Mouse (Mus musculus) heart, embryonic 14.5 days (tissue): ENCODE results near the gene Dhcr24. TPM values are rescaled to one million over a fixed set of nuclear protein-coding genes. Genes with fewer than 3 reads are reported as not detected.

Source experiments
- ATAC-seq: fragments of 200-750 bp; cut with Nextera tagmentation; 2 replicates; pipeline ENCODE4 v1.8.0; 2017; ENCODE audit warnings: low read depth, moderate TSS enrichment; ENCODE audit not compliant: insufficient number of reproducible peaks, insufficient read depth, low FRiP score
- H3K27ac ChIP-seq, 2 experiments: fragments of 200-500 bp in 1 of 2; fragments of 300-500 bp in 1 of 2; sonication (generic) in 1 of 2; replicated peaks in 1 of 2; 2 replicates each; pipeline ENCODE4 v1.5.1; 2012 to 2014; ENCODE audit warnings: low read depth in 2 of 2, low read length in 2 of 2, control low read depth in 1 of 2, mild to moderate bottlenecking in 1 of 2, mixed read lengths in 1 of 2; ENCODE audit not compliant: control insufficient read depth in 1 of 2, insufficient read depth in 1 of 2
- H3K27me3 ChIP-seq: fragments of 300-500 bp; sonication (generic); 2 replicates; pipeline ENCODE4 v1.6.1; 2014; ENCODE audit warnings: mild to moderate bottlenecking, low read length, control low read depth; ENCODE audit not compliant: control insufficient read depth, insufficient read depth
- H3K36me3 ChIP-seq: fragments of 300-500 bp; sonication (generic); 2 replicates; pipeline ENCODE4 v1.6.1; 2014; ENCODE audit warnings: mild to moderate bottlenecking, control low read depth, low read length, mixed read lengths; ENCODE audit not compliant: control insufficient read depth, insufficient read depth
- H3K4me1 ChIP-seq, 2 experiments: fragments of 200-500 bp in 1 of 2; fragments of 300-500 bp in 1 of 2; sonication (generic) in 1 of 2; 2 replicates each; pipeline ENCODE4 v1.6.1; 2012 to 2014; ENCODE audit warnings: low read length in 2 of 2, control low read depth in 1 of 2, mixed read lengths in 1 of 2; ENCODE audit not compliant: control insufficient read depth in 2 of 2, insufficient read depth in 2 of 2
- H3K4me2 ChIP-seq: fragments of 300-500 bp; sonication (generic); 2 replicates; pipeline ENCODE4 v1.6.1; 2014; ENCODE audit warnings: mild to moderate bottlenecking, low read length
- H3K4me3 ChIP-seq, 2 experiments: fragments of 200-500 bp in 1 of 2; fragments of 300-500 bp in 1 of 2; sonication (generic) in 1 of 2; 2 replicates each; pipeline ENCODE4 v1.5.1; 2012 to 2014; ENCODE audit warnings: low read length in 2 of 2, mild to moderate bottlenecking in 2 of 2, control low read depth in 1 of 2, low read depth in 1 of 2, moderate library complexity in 1 of 2; ENCODE audit not compliant: control insufficient read depth in 1 of 2, insufficient read depth in 1 of 2
- H3K9ac ChIP-seq: fragments of 300-500 bp; sonication (generic); 2 replicates; pipeline ENCODE4 v1.6.1; 2014; ENCODE audit warnings: mild to moderate bottlenecking, low read length
- H3K9me3 ChIP-seq: fragments of 300-500 bp; sonication (generic); 2 replicates; pipeline ENCODE4 v1.6.1; 2016; ENCODE audit warnings: low read length, control low read depth; ENCODE audit not compliant: control insufficient read depth
- WGBS: fragments of 180-500 bp; shearing (Covaris S2); extraction: QIAGEN DNeasy Blood & Tissue Kit; methylation state at CpG from one replicate; pipeline ENCODE4 v1.1.7; 2014; 5-methylcytosine and 5-hydroxymethylcytosine counted together
- polyA plus RNA-seq: library from polyadenylated mRNA; unstranded; fragments of >200 nt; fragmentation: Nextera tagmentation; extraction: Ambion mirVana; gene quantifications from 2 replicates; pipeline ENCODE4 v1.2.1, GENCODE M21; 2014

The Dhcr24 gene
- polyA plus RNA-seq, 1 experiment from 2014 or later = 10.4 TPM

DNA sequence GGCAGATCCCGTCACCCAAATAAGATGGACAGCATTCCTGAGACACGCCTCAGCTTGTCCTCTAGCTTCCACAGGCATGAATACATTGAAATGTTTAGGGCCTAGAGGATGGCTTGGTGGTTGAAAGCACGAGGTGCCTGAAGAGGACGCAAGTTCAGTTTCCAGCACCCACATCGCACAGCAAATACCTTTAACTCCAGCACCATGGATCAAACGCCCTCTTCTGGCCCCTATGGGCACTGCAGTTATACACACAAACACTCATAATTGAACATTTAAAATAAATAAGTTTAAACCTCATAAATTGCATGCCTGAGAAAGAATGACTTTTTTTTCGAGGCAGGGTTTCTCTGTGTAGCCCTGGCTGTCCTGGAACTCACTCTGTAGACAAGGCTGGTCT is 32.8 kb downstream of the Dhcr24 start:
- Histone ChIP-seq H3K27ac (no peak overlapping the region), H3K9me3 (no peaks in the 10 kb centered on the region), H3K4me2 (no peak overlapping the region), H3K36me3 (0 out of 2 replicates have a peak, but pooled peaks cover 6% of the 10 kb centered on the region), H3K4me3 (no peak overlapping the region), H3K4me1 (0 out of 4 replicates have a peak, but pooled peaks cover 0 to 3% of the 10 kb centered on the region in 2 experiments), H3K9ac (no peak overlapping the region), H3K27me3 (no peaks in the 10 kb centered on the region)
- WGBS = 55% methylated on average over 7 of the region's 7 CpGs
- ATAC-seq = no peak

DNA sequence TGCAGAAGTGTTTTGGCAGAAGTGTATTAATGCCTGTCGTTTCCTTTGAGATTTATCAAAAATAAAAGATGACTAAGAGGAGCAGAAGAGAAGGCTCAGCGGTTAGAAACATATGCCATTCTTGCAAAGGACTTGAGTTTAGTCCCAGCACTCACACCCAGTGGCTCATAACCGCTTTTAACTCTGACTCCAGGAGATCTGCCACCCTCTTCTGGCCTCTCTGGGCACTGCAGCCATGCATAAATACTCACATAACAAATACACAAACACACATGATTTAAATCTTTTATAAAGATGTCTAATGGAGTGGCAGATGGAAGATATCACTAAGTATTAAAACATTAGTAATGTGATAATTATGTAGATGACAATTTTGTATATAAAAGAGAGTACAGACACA is 35.4 kb downstream of the Dhcr24 start:
- no peak for ATAC-seq
- H3K4me1 ChIP-seq = peaks cover 3 to 4% of the 10 kb centered on the region in 2 experiments; a peak in 1 of 4 replicates

DNA sequence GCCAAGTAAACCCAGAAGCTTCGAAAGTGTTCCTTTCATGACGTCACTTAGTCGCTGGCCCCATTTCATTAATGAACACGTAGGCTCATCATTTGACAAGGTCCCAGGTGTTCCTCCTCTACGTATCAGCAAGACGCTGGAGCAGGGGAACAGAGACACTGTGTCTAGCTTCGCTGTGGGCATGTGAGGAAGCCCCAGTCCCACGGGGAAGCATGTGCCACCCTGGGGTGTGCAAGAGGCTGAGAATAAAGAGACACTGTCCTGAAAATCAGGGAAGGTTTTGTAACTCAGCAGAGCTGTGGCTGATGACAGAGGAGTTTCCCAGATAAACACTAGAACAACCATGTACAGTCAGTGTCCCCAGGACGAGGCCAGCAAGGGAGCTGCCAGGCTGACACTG is 36.2 kb downstream of the Dhcr24 start:
- no peak for ATAC-seq
- Histone ChIP-seq H3K4me1 (peaks cover 3 to 4% of the 10 kb centered on the region in 2 experiments; a peak in 1 of 4 replicates), H3K27me3 (no peaks in the 10 kb centered on the region), H3K27ac (no peak overlapping the region), H3K4me2 (no peak overlapping the region), H3K9me3 (no peaks in the 10 kb centered on the region), H3K9ac (no peak overlapping the region), H3K36me3 (no peaks in the 10 kb centered on the region), H3K4me3 (no peak overlapping the region)
- 72% methylated on average over 9 of the region's 9 CpGs for WGBS

More for the DNA sequence above, 35.4 kb downstream of the Dhcr24 start:
- no peak overlapping the region for H3K4me3 ChIP-seq
- no peak overlapping the region for H3K4me2 ChIP-seq
- no peaks in the 10 kb centered on the region for H3K36me3 ChIP-seq
- WGBS = 72% methylated on average over 3 of the region's 3 CpGs
- H3K9ac ChIP-seq = no peak overlapping the region
- no peak overlapping the region for H3K27ac ChIP-seq
- no peaks in the 10 kb centered on the region for H3K9me3 ChIP-seq
- H3K27me3 ChIP-seq = no peaks in the 10 kb centered on the region

DNA sequence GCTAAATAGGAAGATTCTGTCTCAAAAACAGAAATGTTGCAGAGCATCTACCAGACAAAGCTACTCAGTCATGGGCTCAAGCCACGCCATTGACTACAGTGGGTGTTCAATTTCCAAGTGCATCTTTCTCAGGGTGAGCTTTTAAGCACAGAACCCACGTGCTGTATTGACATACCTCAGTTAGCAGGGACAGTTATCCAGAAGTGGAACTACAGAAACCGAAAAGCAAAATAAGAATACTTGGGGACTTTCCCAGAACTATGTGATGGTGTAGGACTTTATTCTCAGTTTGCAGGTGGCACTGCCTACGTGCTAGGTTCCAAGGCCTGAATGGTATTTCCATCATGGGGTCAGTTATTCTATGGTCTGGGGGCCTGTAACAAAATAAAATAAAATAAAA is 36.9 kb downstream of the Dhcr24 start:
- no peak overlapping the region for H3K4me2 ChIP-seq
- peaks cover 3 to 4% of the 10 kb centered on the region in 2 experiments; a peak in 1 of 4 replicates for H3K4me1 ChIP-seq
- H3K27me3 ChIP-seq = no peaks in the 10 kb centered on the region
- H3K9me3 ChIP-seq = no peaks in the 10 kb centered on the region
- no peaks in the 10 kb centered on the region for H3K36me3 ChIP-seq
- no peak for ATAC-seq
- H3K27ac ChIP-seq = no peak overlapping the region
- no peak overlapping the region for H3K9ac ChIP-seq
- WGBS = 84% methylated on average over 4 of the region's 4 CpGs
- H3K4me3 ChIP-seq = no peak overlapping the region

DNA sequence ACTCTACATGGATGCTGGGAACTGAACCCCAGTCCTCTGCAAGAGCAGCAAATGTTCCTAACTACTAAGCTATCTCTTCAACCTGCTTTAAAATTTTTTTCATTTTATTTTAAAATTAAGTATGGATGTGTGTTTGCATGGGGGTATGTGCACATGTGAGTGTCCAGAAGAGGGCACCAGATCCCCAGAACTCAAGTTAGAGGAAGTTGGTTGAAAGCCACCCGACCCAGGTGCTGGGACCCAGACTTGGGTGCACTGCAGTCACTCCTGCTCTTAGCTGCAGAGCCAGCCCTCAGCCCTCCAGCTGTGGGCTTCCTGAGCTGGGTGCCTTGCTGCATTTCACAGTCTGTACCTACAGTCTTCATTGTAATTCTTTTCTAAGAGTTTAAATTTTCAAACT is 38.6 kb downstream of the Dhcr24 start:
- no peaks in the 10 kb centered on the region for H3K9me3 ChIP-seq
- H3K4me3 ChIP-seq = no peak overlapping the region
- no peak overlapping the region for H3K27ac ChIP-seq
- peaks cover 3 to 4% of the 10 kb centered on the region in 2 experiments; a peak in 1 of 4 replicates for H3K4me1 ChIP-seq
- no peak overlapping the region for H3K9ac ChIP-seq
- 57% methylated on average over 1 of the region's 1 CpGs for WGBS
- H3K27me3 ChIP-seq = no peaks in the 10 kb centered on the region
- H3K36me3 ChIP-seq = no peaks in the 10 kb centered on the region
- no peak for ATAC-seq
- H3K4me2 ChIP-seq = no peak overlapping the region

DNA sequence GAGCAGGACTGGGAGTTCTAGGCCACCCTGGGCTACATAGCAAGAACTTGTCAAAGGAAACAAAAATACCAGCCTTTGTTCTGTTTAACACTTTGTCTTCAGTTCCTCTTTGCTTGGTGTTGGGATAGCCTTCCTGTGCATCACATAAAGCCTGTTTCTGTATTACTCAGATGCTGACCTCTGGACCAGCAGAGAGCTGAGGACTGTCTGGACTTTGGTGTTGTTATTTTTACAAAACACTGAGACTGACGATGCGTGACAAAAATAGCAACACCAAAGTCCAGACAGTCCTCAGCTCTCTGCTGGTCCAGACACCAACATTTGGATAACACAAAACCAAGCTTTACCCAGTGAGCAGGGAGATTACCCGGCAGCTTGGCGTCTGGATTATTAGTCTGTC is 39.9 kb downstream of the Dhcr24 start:
- Histone ChIP-seq H3K4me3 (no peak overlapping the region), H3K9ac (no peak overlapping the region), H3K27me3 (no peaks in the 10 kb centered on the region), H3K36me3 (no peaks in the 10 kb centered on the region), H3K4me2 (no peak overlapping the region), H3K4me1 (peaks cover 3 to 4% of the 10 kb centered on the region in 2 experiments; a peak in 1 of 4 replicates), H3K27ac (peak overlapping the region; percentile 34 to 53; a peak in 3 of 4 replicates), H3K9me3 (no peaks in the 10 kb centered on the region)
- 24% methylated on average over 4 of the region's 4 CpGs for WGBS
- no peak for ATAC-seq

DNA sequence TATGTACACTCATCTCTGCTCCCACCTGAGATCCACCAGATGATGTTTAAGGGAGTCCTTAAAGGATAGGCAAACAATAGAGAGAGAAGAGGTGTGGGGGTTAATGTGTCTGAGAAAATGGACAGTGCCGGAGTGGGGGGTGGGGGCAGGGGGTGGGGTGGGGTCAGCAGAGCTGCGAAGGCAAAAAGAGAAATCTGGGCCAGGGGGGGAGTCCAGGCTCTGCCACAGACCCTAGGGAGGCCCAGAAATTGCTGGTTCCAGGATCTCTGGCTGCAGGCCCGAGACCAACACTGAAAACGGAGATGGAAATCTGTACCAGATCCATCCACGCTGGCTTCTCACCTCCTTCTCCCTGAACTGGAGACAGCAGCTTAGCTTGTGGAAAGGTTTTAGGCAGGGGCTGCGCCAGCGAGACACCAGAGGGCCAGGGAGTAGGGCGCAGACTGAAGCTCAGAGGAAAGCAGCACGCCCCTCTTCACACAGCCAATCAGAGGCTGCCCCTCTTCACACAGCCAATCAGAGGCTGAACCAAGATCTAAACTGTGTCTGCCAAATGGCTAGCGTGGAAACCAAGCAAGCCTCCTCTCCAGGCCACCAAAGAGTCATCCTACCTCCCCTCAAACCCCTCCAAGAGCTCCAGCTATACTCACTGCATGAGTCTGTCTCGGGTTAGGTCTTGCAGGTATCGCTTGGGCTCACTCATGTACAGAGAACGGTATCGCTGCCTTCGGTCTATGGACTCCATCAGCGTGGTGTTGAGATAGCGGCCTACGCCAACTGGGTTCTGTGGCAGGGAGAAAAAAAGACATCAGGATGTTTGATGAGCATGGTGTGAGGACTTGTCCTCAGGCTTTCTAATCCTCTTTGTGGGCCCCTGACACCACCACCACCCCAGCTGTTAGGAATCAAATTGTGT is 46.1 kb downstream of the Dhcr24 start:
- no peak overlapping the region for H3K27ac ChIP-seq
- peak; percentile 64; the same call in 1 of the 2 replicates for ATAC-seq
- H3K9ac ChIP-seq = no peak overlapping the region; the same call in 1 of the 2 replicates

More for the DNA sequence above, 46.1 kb downstream of the Dhcr24 start:
- H3K27me3 ChIP-seq = no peaks in the 10 kb centered on the region
- H3K4me3 ChIP-seq = peak overlapping the region; percentile 16 to 18; a peak in 3 of 4 replicates
- peak overlapping the region; percentile 49 for H3K4me2 ChIP-seq
- WGBS = 34% methylated on average over 18 of the region's 18 CpGs
- no peaks in the 10 kb centered on the region for H3K9me3 ChIP-seq
- no peaks in the 10 kb centered on the region for H3K36me3 ChIP-seq
- H3K4me1 ChIP-seq = peaks cover 0 to 2% of the 10 kb centered on the region in 2 experiments; a peak in 1 of 4 replicates
